Mouse (Mus musculus) MEL (cell line): ENCODE measurements around the gene Zfp64. TPM values are rescaled to one million over a fixed set of nuclear protein-coding genes. Genes with fewer than 3 reads are reported as not detected.

Experiments
- DNase-seq: peaks from one replicate; pipeline ENCODE4 v3.0.0; 2011; ENCODE audit warnings: low read depth, low spot score
- H3K27ac ChIP-seq: 2 replicates; pipeline ENCODE4 v1.5.1; 2012; ENCODE audit warnings: low read depth, mild to moderate bottlenecking, control low read depth, low read length, moderate library complexity; ENCODE audit not compliant: control insufficient read depth
- H3K27me3 ChIP-seq, 2 experiments: fragments of 150-350 bp in 1 of 2; sonication (generic) in 1 of 2; 2 replicates each; pipeline ENCODE4 v1.6.1; 2012; ENCODE audit warnings: low read length in 2 of 2, mild to moderate bottlenecking in 2 of 2, improper control_type of control experiment in 1 of 2, moderate library complexity in 1 of 2; ENCODE audit not compliant: insufficient read depth in 2 of 2, control insufficient read depth in 1 of 2
- H3K36me3 ChIP-seq, 2 experiments: 2 replicates each; pipeline ENCODE4 v1.6.1; 2012 to 2014; ENCODE audit warnings: low read length in 2 of 2, improper control_type of control experiment in 1 of 2, inconsistent platforms in 1 of 2, mild to moderate bottlenecking in 1 of 2; ENCODE audit not compliant: insufficient read depth in 2 of 2, control insufficient read depth in 1 of 2
- H3K4me1 ChIP-seq, 2 experiments: fragments of 150-350 bp in 1 of 2; sonication (generic) in 1 of 2; 2 replicates each; pipeline ENCODE4 v1.6.1; 2012; ENCODE audit warnings: low read length in 2 of 2, improper control_type of control experiment in 1 of 2, mild to moderate bottlenecking in 1 of 2; ENCODE audit not compliant: insufficient read depth in 2 of 2, control insufficient read depth in 1 of 2
- H3K4me3 ChIP-seq, 2 experiments: fragments of 150-350 bp in 1 of 2; sonication (generic) in 1 of 2; 2 replicates each; pipeline ENCODE4 v1.5.1; 2012; ENCODE audit warnings: low read depth in 2 of 2, low read length in 2 of 2, mild to moderate bottlenecking in 2 of 2, moderate library complexity in 2 of 2, control low read depth in 1 of 2, improper control_type of control experiment in 1 of 2; ENCODE audit not compliant: control insufficient read depth in 1 of 2, insufficient read depth in 1 of 2
- H3K79me2 ChIP-seq: 2 replicates; pipeline ENCODE4 v1.6.1; 2012; ENCODE audit warnings: mild to moderate bottlenecking, low read length, moderate library complexity; ENCODE audit not compliant: control insufficient read depth, poor library complexity, insufficient read depth
- H3K9ac ChIP-seq: 2 replicates; pipeline ENCODE4 v1.6.1; 2012; ENCODE audit warnings: low read depth, mild to moderate bottlenecking, control low read depth, low read length, moderate library complexity; ENCODE audit not compliant: control insufficient read depth, poor library complexity, severe bottlenecking
- H3K9me3 ChIP-seq: fragments of 150-350 bp; sonication (generic); replicated peaks from 2 replicates; pipeline ENCODE4 v1.6.1; 2012; ENCODE audit warnings: mild to moderate bottlenecking, low read length, improper control_type of control experiment, moderate library complexity; ENCODE audit not compliant: insufficient read depth
- BHLHE40 ChIP-seq: IDR thresholded peaks from 2 replicates; pipeline ENCODE4 v1.6.1; 2012; ENCODE audit warnings: low read depth, mild to moderate bottlenecking, inconsistent platforms, low read length, improper control_type of control experiment, borderline replicate concordance
- CHD1 ChIP-seq: IDR thresholded peaks from 2 replicates; pipeline ENCODE4 v1.6.1; 2012; ENCODE audit warnings: low read depth, mild to moderate bottlenecking, inconsistent platforms, low read length, improper control_type of control experiment
- CTCF ChIP-seq, 3 experiments: IDR thresholded peaks in 2 of 3; conservative IDR thresholded peaks in 1 of 3; 2 replicates each; pipeline ENCODE4 v1.5.1; 2011 to 2012; ENCODE audit warnings: low read length in 3 of 3, low read depth in 2 of 3, mild to moderate bottlenecking in 2 of 3, improper control_type of control experiment in 1 of 3, inconsistent platforms in 1 of 3, mixed read lengths in 1 of 3, moderate library complexity in 1 of 3; ENCODE audit not compliant: control insufficient read depth in 1 of 3, insufficient read depth in 1 of 3, poor library complexity in 1 of 3, severe bottlenecking in 1 of 3
- E2F4 ChIP-seq: IDR thresholded peaks from 2 replicates; pipeline ENCODE4 v1.6.1; 2011; ENCODE audit warnings: low read depth, low read length, improper control_type of control experiment, borderline replicate concordance
- ELF1 ChIP-seq: IDR thresholded peaks from 2 replicates; pipeline ENCODE4 v1.6.1; 2014; ENCODE audit warnings: low read depth, mild to moderate bottlenecking, inconsistent platforms, low read length, improper control_type of control experiment, moderate library complexity
- EP300 ChIP-seq, 2 experiments: IDR thresholded peaks; 2 replicates each; pipeline ENCODE4 v1.6.1; 2011; ENCODE audit warnings: improper control_type of control experiment in 2 of 2, low read length in 2 of 2, low read depth in 1 of 2, mild to moderate bottlenecking in 1 of 2
- GABPA ChIP-seq: IDR thresholded peaks from 2 replicates; pipeline ENCODE4 v1.6.1; 2012; ENCODE audit warnings: low read depth, mild to moderate bottlenecking, inconsistent platforms, low read length, improper control_type of control experiment, moderate library complexity
- GATA1 ChIP-seq: IDR thresholded peaks from 2 replicates; pipeline ENCODE4 v1.6.1; 2011; ENCODE audit warnings: low read depth, low read length, improper control_type of control experiment
- HCFC1 ChIP-seq: IDR thresholded peaks from 2 replicates; pipeline ENCODE4 v1.6.1; 2012; ENCODE audit warnings: low read depth, mild to moderate bottlenecking, inconsistent platforms, low read length, improper control_type of control experiment, moderate library complexity
- KAT2A ChIP-seq: conservative IDR thresholded peaks from 2 replicates; pipeline ENCODE4 v1.6.1; 2012; ENCODE audit warnings: low read depth, low read length, improper control_type of control experiment, inconsistent platforms
- MAFK ChIP-seq: IDR thresholded peaks from 2 replicates; pipeline ENCODE4 v1.6.1; 2011; ENCODE audit warnings: low read depth, mild to moderate bottlenecking, low read length, improper control_type of control experiment, borderline replicate concordance
- MAX ChIP-seq: IDR thresholded peaks from 2 replicates; pipeline ENCODE4 v1.6.1; 2011; ENCODE audit warnings: low read length, improper control_type of control experiment
- MXI1 ChIP-seq: IDR thresholded peaks from 2 replicates; pipeline ENCODE4 v1.6.1; 2011; ENCODE audit warnings: mild to moderate bottlenecking, low read depth, low read length, improper control_type of control experiment
- MYC ChIP-seq: IDR thresholded peaks from 2 replicates; pipeline ENCODE4 v1.6.1; 2011; ENCODE audit warnings: low read depth, mild to moderate bottlenecking, low read length, improper control_type of control experiment, moderate library complexity
- NELFE ChIP-seq: IDR thresholded peaks from 2 replicates; pipeline ENCODE4 v1.6.1; 2011; ENCODE audit warnings: low read depth, low read length, improper control_type of control experiment
- NRF1 ChIP-seq: IDR thresholded peaks from 2 replicates; pipeline ENCODE4 v1.6.1; 2014; ENCODE audit warnings: low read depth, mild to moderate bottlenecking, inconsistent platforms, low read length, improper control_type of control experiment, moderate library complexity; ENCODE audit not compliant: poor library complexity, insufficient read depth, severe bottlenecking
- POLR2A ChIP-seq, 2 experiments: IDR thresholded peaks; 2 replicates each; pipeline ENCODE4 v1.6.1; 2011 to 2012; ENCODE audit warnings: low read length in 2 of 2, mild to moderate bottlenecking in 2 of 2, control low read depth in 1 of 2, improper control_type of control experiment in 1 of 2, low read depth in 1 of 2, moderate library complexity in 1 of 2; ENCODE audit not compliant: control insufficient read depth in 1 of 2, insufficient read depth in 1 of 2, poor library complexity in 1 of 2
- POLR2AphosphoS5 ChIP-seq: IDR thresholded peaks from 2 replicates; pipeline ENCODE4 v1.6.1; 2012; ENCODE audit warnings: low read depth, borderline replicate concordance, mild to moderate bottlenecking, inconsistent platforms, low read length, moderate library complexity, mixed read lengths
- RAD21 ChIP-seq: IDR thresholded peaks from 2 replicates; pipeline ENCODE4 v1.6.1; 2011; ENCODE audit warnings: mild to moderate bottlenecking, low read depth, low read length, improper control_type of control experiment
- SMC3 ChIP-seq: IDR thresholded peaks from 2 replicates; pipeline ENCODE4 v1.6.1; 2011; ENCODE audit warnings: low read depth, low read length, improper control_type of control experiment
- TAL1 ChIP-seq: IDR thresholded peaks from 2 replicates; pipeline ENCODE4 v1.6.1; 2012; ENCODE audit warnings: mild to moderate bottlenecking, inconsistent platforms, low read length, moderate library complexity, mixed read lengths
- TBP ChIP-seq: IDR thresholded peaks from 2 replicates; pipeline ENCODE4 v1.8.0; 2011; ENCODE audit warnings: low read depth, low read length, improper control_type of control experiment
- UBTF ChIP-seq: IDR thresholded peaks from 2 replicates; pipeline ENCODE4 v1.6.1; 2012; ENCODE audit warnings: low read depth, mild to moderate bottlenecking, inconsistent platforms, low read length, improper control_type of control experiment, moderate library complexity, borderline replicate concordance; ENCODE audit not compliant: insufficient read depth
- USF1 ChIP-seq: IDR thresholded peaks from 2 replicates; pipeline ENCODE4 v1.6.1; 2014; ENCODE audit warnings: low read depth, mild to moderate bottlenecking, inconsistent platforms, low read length, improper control_type of control experiment, moderate library complexity
- USF2 ChIP-seq, 2 experiments: IDR thresholded peaks; 2 replicates each; pipeline ENCODE4 v1.6.1; 2011 to 2012; ENCODE audit warnings: improper control_type of control experiment in 2 of 2, low read length in 2 of 2, borderline replicate concordance in 1 of 2, inconsistent platforms in 1 of 2, low read depth in 1 of 2, mild to moderate bottlenecking in 1 of 2; ENCODE audit not compliant: insufficient read depth in 1 of 2
- ZKSCAN1 ChIP-seq: IDR thresholded peaks from 2 replicates; pipeline ENCODE4 v1.6.1; 2012; ENCODE audit warnings: low read depth, mild to moderate bottlenecking, inconsistent platforms, low read length, improper control_type of control experiment, moderate library complexity
- ZMIZ1 ChIP-seq: IDR thresholded peaks from 2 replicates; pipeline ENCODE4 v1.6.1; 2012; ENCODE audit warnings: low read depth, mild to moderate bottlenecking, inconsistent platforms, low read length, improper control_type of control experiment, moderate library complexity
- polyA plus RNA-seq, 2 experiments: library from polyadenylated mRNA; stranded (reverse) in 1 of 2; unstranded in 1 of 2; fragments of >175 nt in 1 of 2; fragments of >200 nt in 1 of 2; gene quantifications; 2 replicates each; pipeline versions ENCODE4 v1.2.1 to v1.2.4; 2012; ENCODE audit warnings: low replicate concordance in 2 of 2, low read depth in 1 of 2; ENCODE audit not compliant: insufficient read length in 2 of 2, insufficient read depth in 1 of 2, missing spikeins in 1 of 2
- total RNA-seq: library from RNA; depleted of rRNA; stranded (reverse); fragments of 300-350 nt; gene quantifications from 2 replicates; pipeline ENCODE4 v1.2.3, GENCODE M21; 2012

Zfp64 gene
- total and polyA plus RNA-seq, 3 experiments = 22.4 to 35.8 TPM; not detected in 1

DNA sequence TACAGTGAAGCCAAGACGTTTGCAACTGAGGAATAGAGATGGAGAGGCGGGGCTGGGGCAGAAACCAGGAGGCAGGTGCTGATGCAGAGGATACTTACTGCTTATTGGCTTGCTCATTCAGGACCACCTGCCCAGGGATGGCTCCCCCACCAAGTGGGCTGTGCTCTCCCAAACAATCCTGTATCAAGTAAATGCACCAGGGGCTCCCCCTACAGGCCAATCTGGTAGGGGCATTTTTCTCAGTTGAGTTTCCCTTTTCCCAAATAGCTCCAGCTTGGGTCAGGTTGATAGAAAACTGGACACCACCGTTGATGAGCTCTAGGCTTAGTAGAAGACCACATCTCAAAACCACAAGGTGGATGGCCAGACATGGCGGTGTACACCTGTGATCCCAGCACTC is 84.9 kb downstream of the Zfp64 start:
- Histone ChIP-seq H3K9ac (no peak overlapping the region), H3K27ac (no peak overlapping the region), H3K36me3 (no peaks in the 10 kb centered on the region), H3K27me3 (no peaks in the 10 kb centered on the region), H3K79me2 (no peaks in the 10 kb centered on the region), H3K9me3 (no peaks in the 10 kb centered on the region), H3K4me3 (no peak overlapping the region), H3K4me1 (no peaks in the 10 kb centered on the region)
- DNase-seq = no peak
- TF ChIP-seq TAL1 (no peak), NRF1 (no peak), HCFC1 (no peak), MAFK (no peak), E2F4 (no peak), GABPA (no peak), GATA1 (no peak), ZMIZ1 (no peak), USF1 (no peak), SMC3 (no peak), UBTF (no peak), NELFE (no peak), POLR2AphosphoS5 (no peak), CTCF (IDR thresholded peaks at IDR 0.05 in 2 of 3, conservative IDR thresholded peaks at IDR 0.05 in 1 of 3; ENCODE audit: control insufficient read depth in 1 of 3, insufficient read depth in 1 of 3, low read depth in 2 of 3, low read length in 3 of 3, poor library complexity in 1 of 3, severe bottlenecking in 1 of 3) (no peak), TBP (no peak), CHD1 (no peak), MYC (no peak), EP300 (IDR thresholded peaks at IDR 0.05; ENCODE audit: low read depth in 1 of 2, low read length in 2 of 2) (no peak), ELF1 (no peak)

DNA sequence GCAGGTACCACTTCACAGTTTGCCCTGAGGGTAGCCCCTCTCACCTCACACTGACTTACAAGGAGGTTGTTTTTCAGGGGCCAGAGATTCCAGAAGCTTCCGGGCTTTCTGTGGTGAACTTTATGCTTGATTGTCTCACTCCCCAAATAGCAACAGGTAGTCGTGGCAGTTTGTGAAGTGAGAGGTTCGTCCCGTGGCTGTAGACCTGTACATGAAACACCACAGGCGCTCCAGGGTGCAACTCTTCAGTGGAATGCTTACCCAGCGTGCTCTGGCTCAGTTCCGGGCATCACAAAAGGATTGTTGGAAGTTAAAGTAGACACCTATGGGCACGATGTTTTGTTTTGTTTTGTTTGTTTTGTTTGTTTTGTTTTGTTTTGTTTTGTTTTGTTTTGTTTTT is 88.4 kb downstream of the Zfp64 start:
- no peak for TF ChIP-seq KAT2A
- TF ChIP-seq E2F4 = no peak
- no peak for TF ChIP-seq EP300 (IDR thresholded peaks at IDR 0.05; ENCODE audit: low read depth in 1 of 2, low read length in 2 of 2)
- TF ChIP-seq RAD21 = no peak
- no peak for TF ChIP-seq BHLHE40
- no peak for TF ChIP-seq TBP
- no peak for TF ChIP-seq TAL1
- no peak for TF ChIP-seq USF2 (IDR thresholded peaks at IDR 0.05; ENCODE audit: borderline replicate concordance in 1 of 2, insufficient read depth in 1 of 2, low read depth in 1 of 2, low read length in 2 of 2)
- no peak for TF ChIP-seq POLR2A (IDR thresholded peaks at IDR 0.05; ENCODE audit: control insufficient read depth in 1 of 2, insufficient read depth in 1 of 2, low read depth in 1 of 2, low read length in 2 of 2, poor library complexity in 1 of 2)
- no peak for TF ChIP-seq ZKSCAN1
- TF ChIP-seq CHD1 = no peak
- no peak for TF ChIP-seq MAX
- no peak for TF ChIP-seq CTCF (IDR thresholded peaks at IDR 0.05 in 2 of 3, conservative IDR thresholded peaks at IDR 0.05 in 1 of 3; ENCODE audit: control insufficient read depth in 1 of 3, insufficient read depth in 1 of 3, low read depth in 2 of 3, low read length in 3 of 3, poor library complexity in 1 of 3, severe bottlenecking in 1 of 3)
- no peak for TF ChIP-seq MXI1
- H3K9me3 ChIP-seq = no peaks in the 10 kb centered on the region
- no peak for DNase-seq
- no peak overlapping the region for H3K4me3 ChIP-seq
- no peaks in the 10 kb centered on the region for H3K79me2 ChIP-seq
- no peaks in the 10 kb centered on the region for H3K27me3 ChIP-seq
- H3K9ac ChIP-seq = no peak overlapping the region
- no peaks in the 10 kb centered on the region for H3K36me3 ChIP-seq
- H3K27ac ChIP-seq = no peak overlapping the region
- H3K4me1 ChIP-seq = no peaks in the 10 kb centered on the region
